8 mouse cellular contexts compared by ENCODE assay signal in genomic region chr5:115188824-115189223, GRCm38 (mm10). TPM values are rescaled to one million over a fixed set of nuclear protein-coding genes. Genes with fewer than 3 reads are reported as not detected.
DNase-seq lines count a peak whose midpoint lies in the region; ATAC-seq and TF ChIP-seq lines count a peak whose summit lies in the region.
"Had no signal": no experiment of that assay in that cellular context is flagged by ENCODE, and none has a peak within 500 bp of the region (broad histone marks: within the 10 kb centered on the region; RNA-seq: fewer than 3 reads in every experiment).

No protein-coding gene starts in this region.

- peaks cover 2% of the 10 kb centered on the region; the same call in 1 of the 2 replicates for H3K9me3 ChIP-seq in kidney, embryonic 14.5 days (ENCODE audit: control insufficient read depth, low read length)
- H3K9me3 ChIP-seq in G1E (replicated peaks): peaks cover 8% of the 10 kb centered on the region
- no peaks in the 10 kb centered on the region for H3K9me3 ChIP-seq in limb, embryonic 14.5 days (ENCODE audit: control insufficient read depth, low read length)

- H3K27me3 ChIP-seq in kidney, embryonic 14.5 days (ENCODE audit: control insufficient read depth, insufficient read depth, low read length): peaks cover 34% of the 10 kb centered on the region
- peaks cover 56% of the 10 kb centered on the region for H3K27me3 ChIP-seq in G1E (ENCODE audit: insufficient read depth, low read length)
- H3K27me3 ChIP-seq in limb, embryonic 14.5 days (ENCODE audit: control insufficient read depth, insufficient read depth, low read length): peaks cover 29% of the 10 kb centered on the region

- H3K9ac ChIP-seq in kidney, embryonic 14.5 days (ENCODE audit: low read depth, low read length): no peak overlapping the region
- no peak overlapping the region for H3K9ac ChIP-seq in limb, embryonic 14.5 days (ENCODE audit: low read depth, low read length, severe bottlenecking)

- H3K4me2 ChIP-seq in kidney, embryonic 14.5 days (replicated peaks; ENCODE audit: low read depth, low read length): no peak overlapping the region
- H3K4me2 ChIP-seq in limb, embryonic 14.5 days (replicated peaks; ENCODE audit: low read depth, low read length, severe bottlenecking): no peak overlapping the region

- TF ChIP-seq POLR2A in limb, embryonic 14.5 days (IDR thresholded peaks at IDR 0.05; ENCODE audit: borderline replicate concordance, extremely low read depth, insufficient read depth, insufficient read length): no peak

- peak; percentile 65; the same call in 1 of the 2 replicates for TF ChIP-seq CTCF in G1E (IDR thresholded peaks at IDR 0.05; ENCODE audit: low read depth, low read length)

- peak; percentile 62 for DNase-seq in kidney, adult 9 months
- no peak for DNase-seq in G1E (ENCODE audit: low spot score)
- DNase-seq in c-Kit-negative CD71-positive TER-119-positive erythroid progenitor cells, embryonic 14.5 days (ENCODE audit: low read depth, low spot score): peak; percentile 21
- peak; percentile 30 for DNase-seq in limb, embryonic 14.5 days (ENCODE audit: low spot score)
- DNase-seq in testis, postnatal 10 days (ENCODE audit: low spot score): peak; percentile 70
- no peak for DNase-seq in layer of hippocampus, adult 9-10 months (ENCODE audit: low spot score)

- no peak overlapping the region for H3K27ac ChIP-seq in kidney, embryonic 14.5 days (ENCODE audit: low read depth, low read length)
- H3K27ac ChIP-seq in limb, embryonic 14.5 days (replicated peaks; ENCODE audit: low read depth, low read length): no peak overlapping the region
- H3K27ac ChIP-seq: macrophage had no signal

- ATAC-seq in kidney, embryonic 14.5 days (ENCODE audit: low FRiP score, low TSS enrichment): no peak
- ATAC-seq in G1E (ENCODE audit: extremely low read depth, insufficient number of reproducible peaks, low FRiP score, poor library complexity, severe bottlenecking): no peak
- ATAC-seq in limb, embryonic 14.5 days (ENCODE audit: low FRiP score, low read depth): no peak

- WGBS in kidney, embryonic 14.5 days: 51% methylated on average over 5 of the region's 5 CpGs
- WGBS in limb, embryonic 14.5 days: 54% methylated on average over 5 of the region's 5 CpGs

- H3K4me1 ChIP-seq in kidney, embryonic 14.5 days (ENCODE audit: control insufficient read depth, insufficient read depth, low read length): peaks cover 41% of the 10 kb centered on the region
- peaks cover 14% of the 10 kb centered on the region for H3K4me1 ChIP-seq in G1E (ENCODE audit: insufficient read depth, low read depth, low read length)
- H3K4me1 ChIP-seq in limb, embryonic 14.5 days (ENCODE audit: control insufficient read depth, insufficient read depth, low read length): peaks cover 16% of the 10 kb centered on the region

- no peaks in the 10 kb centered on the region for H3K36me3 ChIP-seq in kidney, embryonic 14.5 days (ENCODE audit: control insufficient read depth, insufficient read depth, low read length)
- no peaks in the 10 kb centered on the region for H3K36me3 ChIP-seq in G1E (replicated peaks)
- H3K36me3 ChIP-seq in limb, embryonic 14.5 days (ENCODE audit: control insufficient read depth, insufficient read depth, low read length): no peaks in the 10 kb centered on the region

- H3K4me3 ChIP-seq in kidney, embryonic 14.5 days (ENCODE audit: low read length): no peak overlapping the region
- no peak overlapping the region for H3K4me3 ChIP-seq in G1E (ENCODE audit: low read depth, low read length)
- H3K4me3 ChIP-seq in limb, embryonic 14.5 days (replicated peaks; ENCODE audit: low read length): no peak overlapping the region

RNA-seq across cellular contexts. Expression of gene Cabp1, which starts 5.4 kb away (rescaled TPM):
- polyA plus RNA-seq in kidney, embryonic 14.5 days (2014; fragmentation: Nextera tagmentation; extraction: Ambion mirVana): 2.0 and 2.4 TPM in 2 replicates
- total RNA-seq in G1E (2014; fragmentation: Nextera tagmentation) (not detected in 2 replicates), G1E (2017) (0.06 and 0.27 TPM in 2 replicates)
- polyA plus RNA-seq in G1E (2012): not detected in 2 replicates
- 3.1 and 4.7 TPM in 2 replicates for polyA plus RNA-seq in limb, embryonic 14.5 days (2012; rRNA removed)
- polyA plus RNA-seq in limb, embryonic 14.5 days (2014; fragmentation: Nextera tagmentation; extraction: Ambion mirVana): 1.2 and 1.5 TPM in 2 replicates
- polyA plus RNA-seq: macrophage had no signal

RNA-seq across cellular contexts. Expression of gene Mlec, which starts 30.8 kb away (rescaled TPM):
- polyA plus RNA-seq in kidney, embryonic 14.5 days (2014; fragmentation: Nextera tagmentation; extraction: Ambion mirVana): 57.8 and 75.5 TPM in 2 replicates
- total RNA-seq in G1E (2014; fragmentation: Nextera tagmentation) (191 and 201 TPM in 2 replicates), G1E (2017) (198 and 202 TPM in 2 replicates)
- polyA plus RNA-seq in G1E (2012): 105 and 119 TPM in 2 replicates
- polyA plus RNA-seq in limb, embryonic 14.5 days (2012; rRNA removed): 182 and 215 TPM in 2 replicates
- polyA plus RNA-seq in limb, embryonic 14.5 days (2014; fragmentation: Nextera tagmentation; extraction: Ambion mirVana): 73.7 and 77.8 TPM in 2 replicates

RNA-seq across cellular contexts. Expression of gene Pop5, which starts 46.8 kb away (rescaled TPM):
- 116 and 120 TPM in 2 replicates for polyA plus RNA-seq in kidney, embryonic 14.5 days (2014; fragmentation: Nextera tagmentation; extraction: Ambion mirVana)
- total RNA-seq in G1E (2014; fragmentation: Nextera tagmentation) (24.2 and 25.5 TPM in 2 replicates), G1E (2017) (61.2 and 82.5 TPM in 2 replicates)
- polyA plus RNA-seq in G1E (2012): 18.6 and 28.3 TPM in 2 replicates
- 51.6 and 61.7 TPM in 2 replicates for polyA plus RNA-seq in limb, embryonic 14.5 days (2012; rRNA removed)
- polyA plus RNA-seq in limb, embryonic 14.5 days (2014; fragmentation: Nextera tagmentation; extraction: Ambion mirVana): 90.3 and 107 TPM in 2 replicates

RNA-seq across cellular contexts. Expression of gene Unc119b, which starts 54.0 kb away (rescaled TPM):
- polyA plus RNA-seq in kidney, embryonic 14.5 days (2014; fragmentation: Nextera tagmentation; extraction: Ambion mirVana): 26.3 and 50.3 TPM in 2 replicates
- 12.2 and 12.5 TPM in 2 replicates for total RNA-seq in G1E (2014; fragmentation: Nextera tagmentation)
- 14.3 and 16.0 TPM in 2 replicates for total RNA-seq in G1E (2017)
- polyA plus RNA-seq in G1E (2012): 32.8 and 32.9 TPM in 2 replicates
- 44.3 and 53.9 TPM in 2 replicates for polyA plus RNA-seq in limb, embryonic 14.5 days (2012; rRNA removed)
- polyA plus RNA-seq in limb, embryonic 14.5 days (2014; fragmentation: Nextera tagmentation; extraction: Ambion mirVana): 38.4 and 41.1 TPM in 2 replicates

Comparison
In these comparisons a context has a peak if more than half of its experiments do, and no peak if none do; other contexts are left out.
1. DNase-seq: peak in kidney, adult 9 months (single experiment), c-Kit-negative CD71-positive TER-119-positive erythroid progenitor cells, embryonic 14.5 days (single experiment), limb, embryonic 14.5 days (single experiment) and testis, postnatal 10 days (single experiment); none in G1E (single experiment) and layer of hippocampus, adult 9-10 months (single experiment).